Mouse (Mus musculus) CH12.LX (cell line): ENCODE data around the gene Mob3c. TPM values are rescaled to one million over a fixed set of nuclear protein-coding genes. Genes with fewer than 3 reads are reported as not detected.

Source experiments
- DNase-seq: peaks from one replicate; pipeline ENCODE4 v3.0.0-alpha.2; 2013; ENCODE audit errors: extremely low read depth
- H3K27ac ChIP-seq: 2 replicates; pipeline ENCODE4 v1.5.1; 2012; ENCODE audit warnings: low read depth, mild to moderate bottlenecking, control low read depth, moderate library complexity; ENCODE audit not compliant: insufficient read depth
- H3K27me3 ChIP-seq: replicated peaks from 2 replicates; pipeline ENCODE3; 2012; ENCODE audit warnings: inconsistent platforms
- H3K36me3 ChIP-seq, 2 experiments: replicated peaks in 1 of 2; 2 replicates each; pipeline versions ENCODE3 to v1.6.1; 2012; ENCODE audit warnings: inconsistent platforms in 1 of 2, low read length in 1 of 2, mild to moderate bottlenecking in 1 of 2, mixed read lengths in 1 of 2, moderate library complexity in 1 of 2; ENCODE audit not compliant: control insufficient read depth in 1 of 2, insufficient read depth in 1 of 2
- H3K4me1 ChIP-seq, 2 experiments: 2 replicates each; pipeline ENCODE4 v1.6.1; 2012; ENCODE audit warnings: inconsistent platforms in 1 of 2, moderate library complexity in 1 of 2; ENCODE audit not compliant: insufficient read depth in 2 of 2, control insufficient read depth in 1 of 2
- H3K4me2 ChIP-seq: 2 replicates; pipeline ENCODE4 v1.6.1; 2012; ENCODE audit warnings: low read depth, mild to moderate bottlenecking, control low read depth; ENCODE audit not compliant: poor library complexity, insufficient read depth, severe bottlenecking
- H3K4me3 ChIP-seq, 3 experiments: fragments of 150-350 bp in 1 of 3; sonication (generic) in 1 of 3; replicated peaks in 1 of 3; 2 replicates each; pipeline versions ENCODE3 to v1.5.1; 2011 to 2012; ENCODE audit warnings: low read depth in 2 of 3, low read length in 2 of 3, mild to moderate bottlenecking in 2 of 3, moderate library complexity in 2 of 3, control low read depth in 1 of 3, improper control_type of control experiment in 1 of 3, inconsistent platforms in 1 of 3, mixed read lengths in 1 of 3; ENCODE audit not compliant: poor library complexity in 1 of 3
- H3K79me2 ChIP-seq: replicated peaks from 2 replicates; pipeline ENCODE4 v1.6.1; 2012; ENCODE audit warnings: mild to moderate bottlenecking, moderate library complexity; ENCODE audit not compliant: control insufficient read depth, poor library complexity, insufficient read depth, severe bottlenecking; ENCODE audit errors: extremely low read depth
- H3K9ac ChIP-seq: 2 replicates; pipeline ENCODE4 v1.6.1; 2012; ENCODE audit warnings: low read depth, mild to moderate bottlenecking, control low read depth, moderate library complexity; ENCODE audit not compliant: insufficient read depth
- H3K9me3 ChIP-seq: replicated peaks from 2 replicates; pipeline ENCODE3; 2012; ENCODE audit warnings: low read length, inconsistent platforms, mixed read lengths
- BHLHE40 ChIP-seq: IDR thresholded peaks from 2 replicates; pipeline ENCODE4 v1.6.1; 2011; ENCODE audit warnings: mild to moderate bottlenecking, low read depth, low read length, improper control_type of control experiment
- CHD1 ChIP-seq: IDR thresholded peaks from 2 replicates; pipeline ENCODE4 v1.6.1; 2012; ENCODE audit warnings: low read depth, low read length, improper control_type of control experiment, inconsistent platforms
- CTCF ChIP-seq, 2 experiments: IDR thresholded peaks in 1 of 2; conservative IDR thresholded peaks in 1 of 2; 2 replicates each; pipeline ENCODE4 v1.5.1; 2011 to 2012; ENCODE audit warnings: low read depth in 2 of 2, low read length in 2 of 2, improper control_type of control experiment in 1 of 2, inconsistent platforms in 1 of 2, mild to moderate bottlenecking in 1 of 2, moderate library complexity in 1 of 2
- ELF1 ChIP-seq: IDR thresholded peaks from 2 replicates; pipeline ENCODE4 v1.6.1; 2014; ENCODE audit warnings: low read depth, mild to moderate bottlenecking, inconsistent platforms, low read length, improper control_type of control experiment
- EP300 ChIP-seq: IDR thresholded peaks from 2 replicates; pipeline ENCODE4 v1.6.1; 2011; ENCODE audit warnings: low read length, improper control_type of control experiment
- ETS1 ChIP-seq: conservative IDR thresholded peaks from 2 replicates; pipeline ENCODE4 v1.6.1; 2012; ENCODE audit warnings: low read depth, mild to moderate bottlenecking, inconsistent platforms, low read length, improper control_type of control experiment, moderate library complexity
- GABPA ChIP-seq: IDR thresholded peaks from 2 replicates; pipeline ENCODE4 v1.6.1; 2012; ENCODE audit warnings: low read depth, low read length, improper control_type of control experiment, inconsistent platforms; ENCODE audit not compliant: insufficient replicate concordance
- HCFC1 ChIP-seq: IDR thresholded peaks from 2 replicates; pipeline ENCODE4 v1.6.1; 2012; ENCODE audit warnings: low read depth, mild to moderate bottlenecking, inconsistent platforms, low read length, improper control_type of control experiment
- IRF4 ChIP-seq: IDR thresholded peaks from 2 replicates; pipeline ENCODE4 v1.6.1; 2014; ENCODE audit warnings: low read depth, mild to moderate bottlenecking, inconsistent platforms, low read length, improper control_type of control experiment
- JUN ChIP-seq: IDR thresholded peaks from 2 replicates; pipeline ENCODE4 v1.6.1; 2011; ENCODE audit warnings: low read depth, mild to moderate bottlenecking, low read length, improper control_type of control experiment, moderate library complexity; ENCODE audit not compliant: insufficient read depth
- KAT2A ChIP-seq: IDR thresholded peaks from 2 replicates; pipeline ENCODE4 v1.6.1; 2012; ENCODE audit warnings: low read length, improper control_type of control experiment, inconsistent platforms; ENCODE audit not compliant: insufficient replicate concordance
- MAFK ChIP-seq: IDR thresholded peaks from 2 replicates; pipeline ENCODE4 v1.6.1; 2011; ENCODE audit warnings: low read length, improper control_type of control experiment; ENCODE audit not compliant: insufficient replicate concordance
- MEF2A ChIP-seq: IDR thresholded peaks from 2 replicates; pipeline ENCODE4 v1.6.1; 2014; ENCODE audit warnings: low read depth, mild to moderate bottlenecking, inconsistent platforms, low read length, improper control_type of control experiment, borderline replicate concordance
- MYC ChIP-seq: IDR thresholded peaks from 2 replicates; pipeline ENCODE4 v1.6.1; 2011; ENCODE audit warnings: low read depth, mild to moderate bottlenecking, improper control_type of control experiment, low read length
- NELFE ChIP-seq: IDR thresholded peaks from 2 replicates; pipeline ENCODE4 v1.6.1; 2011; ENCODE audit warnings: low read depth, low read length, improper control_type of control experiment
- NRF1 ChIP-seq: IDR thresholded peaks from 2 replicates; pipeline ENCODE4 v1.6.1; 2014; ENCODE audit warnings: low read depth, mild to moderate bottlenecking, inconsistent platforms, low read length, improper control_type of control experiment, moderate library complexity
- PAX5 ChIP-seq: IDR thresholded peaks from 2 replicates; pipeline ENCODE4 v1.6.1; 2012; ENCODE audit warnings: low read length, inconsistent platforms, mixed read lengths
- POLR2A ChIP-seq: IDR thresholded peaks from 2 replicates; pipeline ENCODE4 v1.6.1; 2011; ENCODE audit warnings: low read depth, mild to moderate bottlenecking, improper control_type of control experiment, low read length
- POLR2AphosphoS2 ChIP-seq: IDR thresholded peaks from 2 replicates; pipeline ENCODE4 v1.6.1; 2011; ENCODE audit warnings: low read depth, low read length, improper control_type of control experiment
- RAD21 ChIP-seq: IDR thresholded peaks from 2 replicates; pipeline ENCODE4 v1.6.1; 2011; ENCODE audit warnings: low read depth, mild to moderate bottlenecking, low read length, improper control_type of control experiment, moderate library complexity
- RCOR1 ChIP-seq: conservative IDR thresholded peaks from 2 replicates; pipeline ENCODE4 v1.6.1; 2012; ENCODE audit warnings: low read depth, mild to moderate bottlenecking, inconsistent platforms, low read length, improper control_type of control experiment
- SIN3A ChIP-seq: IDR thresholded peaks from 2 replicates; pipeline ENCODE4 v1.6.1; 2012; ENCODE audit warnings: low read length, improper control_type of control experiment, inconsistent platforms
- SMC3 ChIP-seq: IDR thresholded peaks from 2 replicates; pipeline ENCODE4 v1.6.1; 2011; ENCODE audit warnings: low read depth, low read length, improper control_type of control experiment
- TBP ChIP-seq: conservative IDR thresholded peaks from 2 replicates; pipeline ENCODE4 v1.6.1; 2011; ENCODE audit warnings: low read depth, low read length, improper control_type of control experiment
- TCF12 ChIP-seq: IDR thresholded peaks from 2 replicates; pipeline ENCODE4 v1.6.1; 2014; ENCODE audit warnings: low read depth, mild to moderate bottlenecking, inconsistent platforms, low read length, improper control_type of control experiment
- UBTF ChIP-seq: IDR thresholded peaks from 2 replicates; pipeline ENCODE4 v1.6.1; 2012; ENCODE audit warnings: low read depth, mild to moderate bottlenecking, inconsistent platforms, low read length, improper control_type of control experiment, moderate library complexity
- USF1 ChIP-seq: IDR thresholded peaks from 2 replicates; pipeline ENCODE4 v1.6.1; 2014; ENCODE audit warnings: low read depth, mild to moderate bottlenecking, inconsistent platforms, low read length, improper control_type of control experiment
- USF2 ChIP-seq: conservative IDR thresholded peaks from 2 replicates; pipeline ENCODE4 v1.6.1; 2011; ENCODE audit warnings: low read depth, low read length, improper control_type of control experiment
- ZC3H11A ChIP-seq: IDR thresholded peaks from 2 replicates; pipeline ENCODE4 v1.6.1; 2012; ENCODE audit warnings: low read depth, mild to moderate bottlenecking, inconsistent platforms, low read length, improper control_type of control experiment
- ZKSCAN1 ChIP-seq: IDR thresholded peaks from 2 replicates; pipeline ENCODE4 v1.6.1; 2012; ENCODE audit warnings: low read depth, inconsistent platforms, low read length, improper control_type of control experiment, borderline replicate concordance
- ZMIZ1 ChIP-seq: IDR thresholded peaks from 2 replicates; pipeline ENCODE4 v1.6.1; 2012; ENCODE audit warnings: low read depth, mild to moderate bottlenecking, inconsistent platforms, low read length, improper control_type of control experiment
- ZNF384 ChIP-seq: IDR thresholded peaks from 2 replicates; pipeline ENCODE4 v1.6.1; 2012; ENCODE audit warnings: low read depth, low read length, improper control_type of control experiment, inconsistent platforms
- dilution Hi-C: fragments of 300-500 bp; cut with MboI; formaldehyde crosslinking; loops from 2 replicates; pipeline ENCODE4 v1.14.3; 2020; ENCODE audit warnings: low sequenced_read_pairs; ENCODE audit not compliant: extremely low pct_unique_long_range_greater_than_20kb, extremely low pct_ligation_motif_present
- in situ Hi-C: fragments of 300-500 bp; cut with MboI; formaldehyde crosslinking; loops from 3 replicates; pipeline ENCODE4 v1.14.3; 2019; ENCODE audit warnings: low sequenced_read_pairs, low pct_ligation_motif_present, low pct_unique_long_range_greater_than_20kb, mixed read lengths
- polyA plus RNA-seq: library from polyadenylated mRNA; unstranded; fragments of >175 nt; gene quantifications from 2 replicates; pipeline ENCODE4 v1.2.1, GENCODE M21; 2012; ENCODE audit warnings: low read depth; ENCODE audit not compliant: insufficient read length
- total RNA-seq, 2 experiments: library from RNA; depleted of rRNA; stranded (reverse); fragments of 300-350 nt in 1 of 2; fragments of >200 nt in 1 of 2; gene quantifications; 2 replicates each; pipeline ENCODE4 v1.2.3; 2012 to 2014

Gene Mob3c
- total and polyA plus RNA-seq, 3 experiments = 7.8 to 9.2 (median 9.2) TPM

DNA sequence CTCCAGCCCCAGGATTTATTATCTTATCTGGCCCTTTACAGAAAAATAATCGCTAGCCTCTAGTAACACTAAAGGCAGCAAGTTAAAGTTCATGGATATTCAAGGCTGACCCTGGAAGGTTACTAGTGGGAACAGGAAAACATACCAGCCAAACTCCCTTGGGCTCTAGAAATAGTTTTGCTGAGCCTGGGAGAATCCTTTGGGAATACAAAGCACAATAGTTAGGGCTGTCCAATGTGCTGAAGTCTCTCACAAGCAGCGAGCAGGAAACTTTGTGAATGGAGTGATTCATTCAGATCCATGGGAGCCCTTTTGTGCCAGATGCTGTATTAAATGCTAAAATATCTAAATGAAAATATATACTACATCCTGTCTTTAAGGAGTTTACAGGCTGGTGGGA is 18.8 kb downstream of the Mob3c start:
- H3K79me2 ChIP-seq = peaks cover 4% of the 10 kb centered on the region
- peaks cover 39 to 71% of the 10 kb centered on the region in 2 experiments for H3K36me3 ChIP-seq
- TF ChIP-seq RCOR1 (no peak), CTCF (conservative IDR thresholded peaks at IDR 0.05 in 1 of 2, IDR thresholded peaks at IDR 0.05 in 1 of 2; ENCODE audit: low read depth in 2 of 2, low read length in 2 of 2) (no peak), EP300 (no peak), RAD21 (no peak), MEF2A (no peak), JUN (no peak)
- peak overlapping the region; percentile 88 for H3K9ac ChIP-seq
- H3K27ac ChIP-seq = peak overlapping the region; percentile 100
- no peak for DNase-seq
- H3K4me2 ChIP-seq = peak overlapping the region; percentile 26; the same call in 1 of the 2 replicates
- dilution Hi-C loops (no loop called here), in situ Hi-C loops (loop anchor here (10.0 kb wide), 1 partner anchor 62 kb away; the partner anchor contains the start of genes Atpaf1 and Tex38)
- H3K9me3 ChIP-seq = peaks cover 4% of the 10 kb centered on the region
- H3K27me3 ChIP-seq = no peaks in the 10 kb centered on the region
- H3K4me1 ChIP-seq = peaks cover 27 to 64% of the 10 kb centered on the region in 2 experiments
- no peak overlapping the region for H3K4me3 ChIP-seq

DNA sequence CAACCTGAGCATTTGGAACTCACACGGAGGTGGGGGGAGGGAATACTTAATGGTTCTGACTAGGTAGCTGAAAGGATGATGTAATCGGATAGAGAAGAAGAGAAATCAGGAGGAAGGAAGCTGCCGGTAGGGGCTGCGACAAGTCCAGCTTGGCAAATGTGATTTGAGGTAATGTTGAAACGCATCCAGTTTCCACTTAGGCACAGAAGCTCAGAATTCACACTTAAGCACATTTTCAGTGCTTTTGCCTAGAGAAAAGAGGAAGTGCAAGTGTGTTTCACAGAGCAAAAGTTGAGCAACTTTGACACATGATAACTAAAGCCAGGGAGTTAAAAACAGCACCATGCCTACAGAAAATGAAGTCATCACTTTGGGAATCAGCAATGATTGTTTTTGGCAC is 19.5 kb downstream of the Mob3c start:
- H3K4me3 ChIP-seq = peak overlapping the region in 1 of 3 experiments; percentile 31
- H3K4me1 ChIP-seq = peaks cover 27 to 67% of the 10 kb centered on the region in 2 experiments
- peaks cover 4% of the 10 kb centered on the region for H3K9me3 ChIP-seq
- H3K27me3 ChIP-seq = no peaks in the 10 kb centered on the region
- peak overlapping the region; percentile 100 for H3K27ac ChIP-seq
- H3K9ac ChIP-seq = peak overlapping the region; percentile 88
- peak; percentile 85 for DNase-seq
- H3K4me2 ChIP-seq = peak overlapping the region; percentile 69
- peaks cover 43 to 74% of the 10 kb centered on the region in 2 experiments for H3K36me3 ChIP-seq
- peaks cover 4% of the 10 kb centered on the region for H3K79me2 ChIP-seq
- in situ Hi-C loops = loop anchor here (10.0 kb wide), 1 partner anchor 63 kb away; the partner anchor contains the start of genes Atpaf1 and Tex38
- dilution Hi-C loops = no loop called here
- TF ChIP-seq PAX5 (no peak), RAD21 (peak; percentile 37), GABPA (no peak), TBP (peak; percentile 49; the same call in 1 of the 2 replicates), USF1 (no peak), KAT2A (no peak), MYC (peak; percentile 95), SMC3 (peak; percentile 18; the same call in 1 of the 2 replicates), MEF2A (peak; percentile 86), ELF1 (peak; percentile 60), TCF12 (peak; percentile 65), USF2 (no peak), POLR2AphosphoS2 (no peak), NRF1 (no peak), ZMIZ1 (no peak), ZKSCAN1 (no peak), CHD1 (peak; percentile 83; the same call in 1 of the 2 replicates), CTCF (conservative IDR thresholded peaks at IDR 0.05 in 1 of 2, IDR thresholded peaks at IDR 0.05 in 1 of 2; ENCODE audit: low read depth in 2 of 2, low read length in 2 of 2) (peak in 1 of 2 experiments; percentile 35; a peak in 1 of 4 replicates), HCFC1 (peak; percentile 13), SIN3A (peak; percentile 85), ETS1 (peak; percentile 88), UBTF (no peak), IRF4 (peak; percentile 90), MAFK (peak; percentile 47; the same call in 1 of the 2 replicates), BHLHE40 (peak; percentile 75), EP300 (peak; percentile 92), ZC3H11A (no peak), ZNF384 (no peak), NELFE (no peak), POLR2A (0 out of 2 replicates have a peak, but pooled peaks have one; percentile 16)
